Mouse (Mus musculus) kidney, postnatal 0 days (tissue): ENCODE measurements around the gene Tlcd2. TPM values are rescaled to one million over a fixed set of nuclear protein-coding genes. Genes with fewer than 3 reads are reported as not detected.
A peak's percentile ranks its signal among the peaks of the same experiment; 100 is the strongest.

ENCODE experiments used
- ATAC-seq: fragments of 200-750 bp; cut with Nextera tagmentation; replicated peaks from 2 replicates; pipeline ENCODE4 v1.8.0; 2017; ENCODE audit warnings: low read depth, moderate number of reproducible peaks, moderate TSS enrichment, moderate library complexity; ENCODE audit not compliant: low FRiP score
- DNase-seq: peaks from one replicate; pipeline ENCODE4 v3.0.0-alpha.2; 2016; ENCODE audit warnings: low spot score
- H3K27ac ChIP-seq: fragments of 300-500 bp; sonication (generic); 2 replicates; pipeline ENCODE4 v1.5.1; 2014; ENCODE audit warnings: mild to moderate bottlenecking
- H3K27me3 ChIP-seq: fragments of 300-500 bp; sonication (generic); 2 replicates; pipeline ENCODE4 v1.6.1; 2014; ENCODE audit warnings: low read length, mixed read lengths; ENCODE audit not compliant: insufficient read depth
- H3K36me3 ChIP-seq: fragments of 300-500 bp; sonication (generic); 2 replicates; pipeline ENCODE4 v1.6.1; 2014; ENCODE audit warnings: low read length, mixed read lengths; ENCODE audit not compliant: insufficient read depth
- H3K4me1 ChIP-seq: fragments of 300-500 bp; sonication (generic); replicated peaks from 2 replicates; pipeline ENCODE4 v1.6.1; 2014; ENCODE audit warnings: antibody characterized with exemption, low read length, mixed read lengths; ENCODE audit not compliant: insufficient read depth
- H3K4me2 ChIP-seq: fragments of 300-500 bp; sonication (generic); 2 replicates; pipeline ENCODE4 v1.6.1; 2014; ENCODE audit warnings: mild to moderate bottlenecking, low read length, moderate library complexity, mixed read lengths
- H3K4me3 ChIP-seq: fragments of 300-500 bp; sonication (generic); replicated peaks from 2 replicates; pipeline ENCODE4 v1.5.1; 2014; ENCODE audit warnings: low read depth, low read length
- H3K9ac ChIP-seq: fragments of 300-500 bp; sonication (generic); 2 replicates; pipeline ENCODE4 v1.6.1; 2014; ENCODE audit warnings: low read depth, low read length
- H3K9me3 ChIP-seq: fragments of 300-500 bp; sonication (generic); replicated peaks from 2 replicates; pipeline ENCODE4 v1.6.1; 2016; ENCODE audit warnings: low read length, inconsistent platforms, mixed read lengths
- CTCF ChIP-seq: IDR thresholded peaks from 2 replicates; pipeline ENCODE4 v1.5.1; 2016; ENCODE audit warnings: antibody characterized with exemption, low read depth, mild to moderate bottlenecking, moderate library complexity
- WGBS: fragments of 180-500 bp; shearing (Covaris S2); extraction: QIAGEN DNeasy Blood & Tissue Kit; methylation state at CpG from one replicate; pipeline ENCODE4 v1.1.7; 2014; 5-methylcytosine and 5-hydroxymethylcytosine counted together
- polyA plus RNA-seq: library from polyadenylated mRNA; unstranded; fragments of >200 nt; fragmentation: Nextera tagmentation; extraction: Ambion mirVana; gene quantifications from 2 replicates; pipeline ENCODE4 v1.2.1, GENCODE M21; 2015

The Tlcd2 gene
- polyA plus RNA-seq, 1 experiment from 2014 or later, result 9.3 TPM

DNA sequence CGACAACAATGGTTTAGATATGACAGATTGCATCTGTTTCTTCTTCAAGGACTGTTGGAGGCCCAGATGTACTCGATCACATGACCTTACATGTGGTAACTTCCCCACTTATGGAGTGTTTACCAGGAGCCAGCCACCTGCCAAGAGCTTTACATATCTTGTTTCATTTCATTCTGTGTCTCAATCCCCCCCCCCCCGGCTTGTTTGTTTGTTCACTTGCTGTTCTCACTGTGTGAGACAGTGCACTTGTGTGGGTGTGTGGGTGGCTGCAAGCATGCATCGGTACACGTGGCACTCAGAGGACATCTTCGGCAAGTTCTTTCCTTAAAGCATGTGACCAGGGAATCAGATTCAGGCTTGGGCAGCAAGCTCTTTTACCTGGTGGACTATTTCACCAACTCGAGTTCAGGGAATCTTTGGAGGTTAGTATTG lies 5.1 kb upstream of the Tlcd2 start:
- no peak overlapping the region for H3K27ac ChIP-seq
- no peak overlapping the region for H3K4me2 ChIP-seq
- no peaks in the 10 kb centered on the region for H3K27me3 ChIP-seq
- 83% methylated on average over 7 of the region's 7 CpGs for WGBS
- H3K36me3 ChIP-seq, result peaks cover 6% of the 10 kb centered on the region; the same call in 1 of the 2 replicates
- TF ChIP-seq CTCF, result no peak
- no peaks in the 10 kb centered on the region for H3K9me3 ChIP-seq
- H3K9ac ChIP-seq, result no peak overlapping the region
- DNase-seq, result no peak
- no peak overlapping the region for H3K4me3 ChIP-seq
- peaks cover 23% of the 10 kb centered on the region for H3K4me1 ChIP-seq
- ATAC-seq, result no peak

DNA sequence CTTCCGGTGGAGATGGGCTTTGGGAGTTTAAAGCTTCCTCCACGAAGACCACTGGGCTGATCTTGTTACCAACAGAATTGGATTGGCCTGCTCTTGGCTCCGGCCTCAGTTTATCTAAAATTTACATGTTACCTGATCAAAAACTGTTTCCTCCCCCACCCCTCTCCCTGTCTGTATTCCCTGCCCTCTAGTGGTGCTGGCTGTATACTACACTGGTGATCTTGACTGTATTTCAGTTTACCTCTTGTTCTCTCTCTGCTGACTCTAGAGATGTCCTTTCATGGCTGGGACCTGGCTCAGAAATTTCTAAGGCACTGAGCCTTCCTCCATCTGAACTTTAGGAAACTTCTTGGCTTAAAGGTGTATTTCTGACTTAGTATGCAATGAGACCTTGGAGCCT lies 3.3 kb upstream of the Tlcd2 start:
- DNase-seq (peak; percentile 69), ATAC-seq (no peak)
- Histone ChIP-seq H3K27ac (no peak overlapping the region), H3K4me2 (no peak overlapping the region), H3K9me3 (no peaks in the 10 kb centered on the region), H3K4me3 (no peak overlapping the region), H3K9ac (no peak overlapping the region), H3K36me3 (no peaks in the 10 kb centered on the region), H3K4me1 (peaks cover 32% of the 10 kb centered on the region), H3K27me3 (no peaks in the 10 kb centered on the region)
- 13% methylated on average over 3 of the region's 3 CpGs for WGBS
- TF ChIP-seq CTCF, result peak; percentile 79

DNA sequence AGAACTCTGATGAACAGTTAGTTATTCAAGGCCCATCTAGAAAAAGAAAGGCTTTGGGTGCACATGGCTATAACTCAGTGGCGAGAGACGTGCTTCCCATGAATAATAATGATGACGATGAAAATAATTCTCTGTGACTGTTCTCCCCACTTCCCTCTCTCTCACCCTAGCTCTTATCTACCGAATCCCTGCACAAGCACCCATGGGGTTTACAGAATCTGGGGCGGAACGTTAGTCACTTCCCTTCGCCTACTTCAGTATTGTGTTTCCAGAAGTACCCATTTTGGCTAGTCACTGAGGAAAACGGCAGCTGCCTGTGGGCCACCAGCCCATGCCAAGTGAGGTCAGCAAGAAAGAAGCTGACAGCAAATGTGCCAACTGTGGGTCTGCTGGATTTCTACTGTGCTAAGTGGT lies 2.9 kb upstream of the Tlcd2 start:
- no peaks in the 10 kb centered on the region for H3K9me3 ChIP-seq
- no peak overlapping the region for H3K4me2 ChIP-seq
- no peak overlapping the region for H3K9ac ChIP-seq
- no peak for ATAC-seq
- no peak for TF ChIP-seq CTCF
- no peak overlapping the region for H3K4me3 ChIP-seq
- no peaks in the 10 kb centered on the region for H3K36me3 ChIP-seq
- no peak overlapping the region for H3K27ac ChIP-seq
- peaks cover 30% of the 10 kb centered on the region for H3K4me1 ChIP-seq
- 82% methylated on average over 8 of the region's 8 CpGs for WGBS
- DNase-seq, result no peak
- H3K27me3 ChIP-seq, result no peaks in the 10 kb centered on the region

DNA sequence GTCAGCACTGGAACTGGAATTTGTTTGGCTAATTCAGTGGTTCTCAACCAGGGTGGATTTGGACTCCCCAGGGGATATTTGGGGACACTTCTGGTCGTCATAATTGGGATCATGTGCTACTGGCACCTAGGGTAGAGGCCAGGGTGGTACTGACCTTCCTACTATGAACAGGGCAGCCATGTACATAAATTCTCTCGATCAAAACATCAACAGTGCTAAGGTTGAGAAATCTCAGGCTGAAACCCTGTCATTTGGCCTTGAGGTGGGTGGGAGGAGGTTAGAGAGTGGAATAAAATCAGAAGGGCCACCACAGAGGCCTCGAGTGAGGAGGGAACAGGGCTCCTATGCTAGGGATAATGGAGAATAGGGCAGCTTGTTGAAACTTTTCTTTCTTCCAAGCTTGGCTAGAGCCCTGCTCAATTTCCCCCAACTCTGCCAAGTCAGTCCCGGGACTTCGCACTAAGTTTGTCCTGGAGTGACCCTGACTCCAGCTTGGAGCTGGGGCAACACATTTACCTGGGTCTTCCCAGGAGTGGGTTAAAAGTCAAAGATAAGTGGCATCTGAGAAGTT lies 2.3 kb upstream of the Tlcd2 start:
- Histone ChIP-seq H3K4me1 (peaks cover 24% of the 10 kb centered on the region), H3K4me2 (no peak overlapping the region), H3K27ac (peak overlapping the region; percentile 95), H3K4me3 (no peak overlapping the region), H3K9me3 (no peaks in the 10 kb centered on the region), H3K27me3 (no peaks in the 10 kb centered on the region), H3K9ac (no peak overlapping the region), H3K36me3 (no peaks in the 10 kb centered on the region)
- TF ChIP-seq CTCF, result no peak
- ATAC-seq (no peak), DNase-seq (no peak)
- WGBS, result 77% methylated on average over 5 of the region's 5 CpGs

DNA sequence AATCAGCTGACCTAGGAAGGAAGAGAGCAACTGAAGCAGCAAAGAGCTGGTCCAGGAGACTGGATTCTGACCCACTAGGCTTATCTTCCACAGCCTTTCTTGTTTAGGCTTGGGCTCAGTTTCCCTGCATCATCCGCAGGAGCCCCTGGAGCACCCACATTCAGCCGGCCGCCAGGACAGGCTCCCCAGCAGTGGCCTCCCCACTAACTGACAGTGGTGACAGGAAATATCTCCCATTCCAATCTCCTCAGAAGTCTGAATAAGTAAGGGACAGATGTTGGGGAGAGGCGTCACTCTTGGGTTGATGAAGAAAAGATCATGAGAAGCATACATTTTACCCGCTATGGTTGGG lies 1.8 kb upstream of the Tlcd2 start:
- 18% methylated on average over 5 of the region's 5 CpGs for WGBS

DNA sequence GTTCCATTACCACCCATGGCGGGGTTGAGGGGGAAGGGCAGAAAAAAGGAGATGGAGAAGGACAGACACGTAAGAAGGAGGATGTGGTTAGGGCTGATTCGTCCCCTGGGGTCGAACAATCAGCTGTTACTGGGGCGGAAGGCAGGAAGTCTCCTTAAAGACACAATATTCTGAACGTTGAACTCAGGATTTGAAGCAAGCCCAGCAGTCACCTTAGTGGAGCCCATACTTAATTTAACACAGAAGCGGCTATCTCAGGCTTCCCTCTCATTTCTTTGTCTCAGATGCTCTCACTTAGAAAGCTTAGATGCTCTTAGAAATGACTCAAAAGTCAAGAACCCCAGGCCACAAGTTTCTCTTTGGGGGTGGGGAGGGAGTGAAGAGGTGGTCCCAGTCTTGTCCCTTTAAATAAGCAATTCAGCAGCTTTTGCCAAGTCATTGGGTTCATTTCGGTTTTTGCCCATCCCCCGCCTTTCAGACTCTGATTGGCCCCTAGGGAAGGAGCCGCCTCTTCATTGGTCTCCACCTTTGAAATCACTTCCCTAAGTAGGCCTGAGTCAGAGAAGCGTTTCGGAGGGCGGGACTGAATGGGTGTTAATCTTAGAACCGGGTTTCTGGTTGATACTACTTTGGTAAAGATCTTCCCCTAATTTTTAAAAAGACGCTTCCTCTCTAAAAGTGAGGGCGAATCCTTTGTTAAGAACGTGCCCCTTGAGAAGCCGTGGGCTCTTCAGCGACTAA lies 1.2 kb upstream of the Tlcd2 start:
- 4% methylated on average over 19 of the region's 19 CpGs for WGBS
- Histone ChIP-seq H3K4me2 (peak overlapping the region; percentile 69), H3K9ac (peak overlapping the region; percentile 54), H3K9me3 (no peaks in the 10 kb centered on the region), H3K27ac (peak overlapping the region; percentile 95), H3K4me1 (peaks cover 20% of the 10 kb centered on the region), H3K27me3 (no peaks in the 10 kb centered on the region), H3K36me3 (peaks cover 6% of the 10 kb centered on the region), H3K4me3 (peak overlapping the region; percentile 39)
- peak; percentile 15; the same call in 1 of the 2 replicates for ATAC-seq
- peak; percentile 98 for DNase-seq
- no peak for TF ChIP-seq CTCF

More for the DNA sequence above, 1.8 kb upstream of the Tlcd2 start:
- Histone ChIP-seq H3K4me3 (no peak overlapping the region), H3K4me1 (peaks cover 24% of the 10 kb centered on the region), H3K36me3 (0 out of 2 replicates have a peak, but pooled peaks cover under 1% of the 10 kb centered on the region), H3K4me2 (peak overlapping the region; percentile 69), H3K27ac (peak overlapping the region; percentile 95), H3K9me3 (no peaks in the 10 kb centered on the region), H3K9ac (0 out of 2 replicates have a peak overlapping the region, but pooled peaks have one; percentile 14), H3K27me3 (no peaks in the 10 kb centered on the region)
- no peak for TF ChIP-seq CTCF
- no peak for ATAC-seq
- DNase-seq, result no peak
